Mouse (Mus musculus): ENCODE measurements at regions not wholly inside any gene's neighbourhood (a gene's known extent, or its start where the extent isn't known, plus 50 kb on each side); places are given as distances from the start of the nearest gene placed in this dataset.
A peak's percentile ranks its signal among the peaks of the same experiment; 100 is the strongest.

GRCm38 (mm10) chr13:59220587-59220986, 364.4 kb downstream of the Agtpbp1 start:
- no peak for ATAC-seq (ENCODE audit: insufficient number of reproducible peaks, insufficient read depth, low FRiP score, low TSS enrichment, low read depth)
- Histone ChIP-seq H3K27me3 (no peaks in the 10 kb centered on the region), H3K9me3 (no peaks in the 10 kb centered on the region), H3K27ac (no peak overlapping the region), H3K36me3 (no peaks in the 10 kb centered on the region), H3K4me3 (no peak overlapping the region), H3K4me2 (no peak overlapping the region), H3K9ac (no peak overlapping the region), H3K4me1 (no peaks in the 10 kb centered on the region)
- 65% methylated on average over 6 of the region's 6 CpGs for WGBS

DNA sequence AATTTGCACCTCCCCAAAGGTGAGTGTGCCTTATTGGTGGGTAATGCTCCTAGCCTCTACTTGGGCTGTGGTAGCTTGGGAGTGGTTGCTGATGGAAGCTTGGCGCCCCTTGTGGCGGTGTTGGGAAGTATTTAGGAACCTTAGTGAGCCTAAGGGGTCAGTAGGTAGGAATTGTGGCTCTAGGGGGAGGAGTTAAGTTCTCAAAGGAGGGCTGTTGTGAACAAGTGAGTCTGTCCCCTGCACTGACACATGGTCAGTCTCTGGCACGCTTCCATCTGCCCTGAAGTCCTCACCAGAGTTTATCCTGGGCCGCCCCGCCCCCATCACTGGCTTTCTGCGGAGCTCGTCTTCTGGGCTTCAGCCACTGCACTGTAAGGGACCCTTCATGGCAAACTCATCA, 364.9 kb downstream of the Agtpbp1 start:
- Histone ChIP-seq H3K36me3 (no peaks in the 10 kb centered on the region), H3K27ac (no peak overlapping the region), H3K27me3 (no peaks in the 10 kb centered on the region), H3K9ac (no peak overlapping the region), H3K4me2 (no peak overlapping the region), H3K4me1 (no peaks in the 10 kb centered on the region), H3K4me3 (no peak overlapping the region), H3K9me3 (no peaks in the 10 kb centered on the region)
- WGBS: 20% methylated on average over 7 of the region's 7 CpGs
- ATAC-seq (ENCODE audit: insufficient number of reproducible peaks, insufficient read depth, low FRiP score, low TSS enrichment, low read depth): no peak

- Histone ChIP-seq H3K4me2 (no peak overlapping the region), H3K4me3 (no peak overlapping the region), H3K27ac (no peak overlapping the region), H3K27me3 (no peaks in the 10 kb centered on the region), H3K36me3 (no peaks in the 10 kb centered on the region), H3K9ac (no peak overlapping the region), H3K9me3 (no peaks in the 10 kb centered on the region), H3K4me1 (no peaks in the 10 kb centered on the region)
- peak; percentile 59; the same call in 1 of the 2 replicates for ATAC-seq (ENCODE audit: insufficient number of reproducible peaks, insufficient read depth, low FRiP score, low TSS enrichment, low read depth)
- 44% methylated on average over 5 of the region's 5 CpGs for WGBS
Measured at GRCm38 (mm10) chr13:59216686-59217298, 368.2 kb downstream of the Agtpbp1 start.

GRCm38 (mm10) chr13:59212296-59212701, 372.7 kb downstream of the Agtpbp1 start:
- ATAC-seq (ENCODE audit: insufficient number of reproducible peaks, insufficient read depth, low FRiP score, low TSS enrichment, low read depth): no peak
- H3K27ac ChIP-seq: no peak overlapping the region
- H3K27me3 ChIP-seq: peaks cover 3% of the 10 kb centered on the region; the same call in 1 of the 2 replicates
- no peaks in the 10 kb centered on the region for H3K9me3 ChIP-seq
- H3K4me1 ChIP-seq: no peaks in the 10 kb centered on the region
- H3K4me2 ChIP-seq: no peak overlapping the region
- WGBS: 81% methylated on average over 15 of the region's 15 CpGs
- no peak overlapping the region for H3K4me3 ChIP-seq
- no peaks in the 10 kb centered on the region for H3K36me3 ChIP-seq
- no peak overlapping the region for H3K9ac ChIP-seq

DNA sequence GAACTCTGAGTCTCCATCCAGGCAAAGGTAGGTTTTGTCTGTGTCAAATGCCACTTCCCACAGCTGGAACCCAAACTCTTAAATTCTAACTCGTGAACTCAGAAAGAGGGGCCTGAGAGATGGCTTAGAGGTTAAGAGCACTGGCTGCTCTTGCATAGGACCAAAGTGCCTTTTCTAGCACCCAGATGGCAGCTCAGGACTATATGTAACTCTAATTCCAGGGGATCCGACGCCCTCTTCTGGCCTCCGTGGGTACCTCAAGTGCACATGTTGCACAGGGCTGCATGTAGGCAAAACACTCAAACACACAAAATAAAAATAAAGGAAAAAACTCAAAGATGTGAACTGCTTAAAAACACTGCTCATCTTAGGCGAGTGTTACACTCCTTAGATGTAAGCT, 374.2 kb downstream of the Agtpbp1 start:
- Histone ChIP-seq H3K27ac (no peak overlapping the region), H3K4me1 (no peaks in the 10 kb centered on the region), H3K4me3 (no peak overlapping the region), H3K9ac (no peak overlapping the region), H3K27me3 (peaks cover 3% of the 10 kb centered on the region; the same call in 1 of the 2 replicates), H3K4me2 (no peak overlapping the region), H3K9me3 (no peaks in the 10 kb centered on the region), H3K36me3 (no peaks in the 10 kb centered on the region)
- ATAC-seq (ENCODE audit: insufficient number of reproducible peaks, insufficient read depth, low FRiP score, low TSS enrichment, low read depth): no peak
- 61% methylated on average over 5 of the region's 5 CpGs for WGBS

DNA sequence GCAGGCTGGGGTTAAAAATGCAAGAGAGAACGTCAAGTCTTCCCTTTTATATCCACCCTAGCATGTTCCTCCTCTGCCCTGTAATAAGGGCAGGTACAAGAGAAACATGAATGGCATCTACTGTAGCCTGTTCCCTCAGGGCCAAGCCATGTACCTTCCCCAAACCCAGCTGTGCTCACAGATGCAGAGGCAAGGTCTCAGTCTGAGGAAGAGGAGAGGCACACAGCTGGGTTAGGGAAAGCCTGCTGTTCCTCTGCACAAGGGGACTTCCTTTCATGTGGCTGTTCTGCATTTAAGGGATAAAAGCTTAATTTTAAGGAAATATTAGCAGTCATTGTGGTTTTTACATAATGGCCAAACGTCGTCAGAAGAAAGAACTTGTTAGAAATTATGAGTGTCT, 378.8 kb downstream of the Agtpbp1 start:
- Histone ChIP-seq H3K9me3 (no peaks in the 10 kb centered on the region), H3K36me3 (no peaks in the 10 kb centered on the region), H3K4me3 (no peak overlapping the region), H3K4me1 (no peaks in the 10 kb centered on the region), H3K27ac (no peak overlapping the region), H3K27me3 (peaks cover 3% of the 10 kb centered on the region), H3K9ac (no peak overlapping the region), H3K4me2 (no peak overlapping the region)
- WGBS: 51% methylated on average over 3 of the region's 3 CpGs
- no peak for ATAC-seq (ENCODE audit: insufficient number of reproducible peaks, insufficient read depth, low FRiP score, low TSS enrichment, low read depth)

GRCm38 (mm10) chr13:59204506-59204905, 380.5 kb downstream of the Agtpbp1 start:
- no peak overlapping the region for H3K27ac ChIP-seq
- no peak overlapping the region for H3K4me2 ChIP-seq
- no peak overlapping the region for H3K4me3 ChIP-seq
- H3K27me3 ChIP-seq: no peaks in the 10 kb centered on the region; the same call in 1 of the 2 replicates
- ATAC-seq (ENCODE audit: insufficient number of reproducible peaks, insufficient read depth, low FRiP score, low TSS enrichment, low read depth): no peak
- WGBS: 88% methylated on average over 2 of the region's 2 CpGs
- H3K4me1 ChIP-seq: no peaks in the 10 kb centered on the region
- no peaks in the 10 kb centered on the region for H3K36me3 ChIP-seq
- H3K9ac ChIP-seq: no peak overlapping the region
- no peaks in the 10 kb centered on the region for H3K9me3 ChIP-seq

- WGBS: 43% methylated on average over 5 of the region's 5 CpGs
- ATAC-seq (ENCODE audit: insufficient number of reproducible peaks, insufficient read depth, low FRiP score, low TSS enrichment, low read depth): no peak
- H3K4me1 ChIP-seq: peaks cover 25% of the 10 kb centered on the region
- H3K27me3 ChIP-seq: no peaks in the 10 kb centered on the region
- no peak overlapping the region for H3K9ac ChIP-seq
- no peak overlapping the region for H3K4me2 ChIP-seq
- H3K27ac ChIP-seq: peak overlapping the region; percentile 56
- no peaks in the 10 kb centered on the region for H3K9me3 ChIP-seq
- H3K36me3 ChIP-seq: no peaks in the 10 kb centered on the region
- no peak overlapping the region for H3K4me3 ChIP-seq
Measured at GRCm38 (mm10) chr13:59196311-59196710, 388.7 kb downstream of the Agtpbp1 start.

GRCm38 (mm10) chr13:59188431-59188830, 382.1 kb downstream of the Ntrk2 start:
- 86% methylated on average over 11 of the region's 11 CpGs for WGBS
- Histone ChIP-seq H3K36me3 (no peaks in the 10 kb centered on the region), H3K27me3 (no peaks in the 10 kb centered on the region), H3K9me3 (peaks cover 6% of the 10 kb centered on the region; the same call in 1 of the 2 replicates), H3K9ac (no peak overlapping the region), H3K4me3 (no peak overlapping the region), H3K27ac (no peak overlapping the region), H3K4me1 (peaks cover 9% of the 10 kb centered on the region; the same call in 1 of the 2 replicates), H3K4me2 (no peak overlapping the region)
- ATAC-seq (ENCODE audit: insufficient number of reproducible peaks, insufficient read depth, low FRiP score, low TSS enrichment, low read depth): no peak

All from embryonic facial prominence, embryonic 13.5 days (tissue).